16 mouse cellular contexts compared by ENCODE assay signal in genomic region chr1:171119405-171119804, GRCm38 (mm10). TPM values are rescaled to one million over a fixed set of nuclear protein-coding genes. Genes with fewer than 3 reads are reported as not detected.
"Had no signal": no experiment of that assay in that cellular context is flagged by ENCODE, and none has a peak within 500 bp of the region (broad histone marks: within the 10 kb centered on the region; RNA-seq: fewer than 3 reads in every experiment).

No protein-coding gene starts in this region.

- H3K27ac ChIP-seq: midbrain, embryonic 10.5 days; midbrain, embryonic 12.5 days; neural tube, embryonic 12.5 days; stomach, embryonic 15.5 days; stomach, postnatal 0 days had no signal

- H3K27me3 ChIP-seq: midbrain, embryonic 12.5 days; neural tube, embryonic 12.5 days; stomach, embryonic 15.5 days had no signal

- H3K4me1 ChIP-seq: midbrain, embryonic 12.5 days; neural tube, embryonic 12.5 days had no signal

- DNase-seq: lung, adult 18-20 months; lung, embryonic 14.5 days; lung, postnatal 10 days; lung, postnatal 4 days; midbrain, embryonic 14.5 days; right cerebral cortex, postnatal 25 days; thymus, adult 2 months; thymus, postnatal 25 days; thymus, postnatal 4 days had no signal

- H3K4me3 ChIP-seq: midbrain, embryonic 10.5 days; midbrain, embryonic 12.5 days; myocyte; neural tube, embryonic 12.5 days; stomach, embryonic 15.5 days had no signal

- H3K9me3 ChIP-seq: midbrain, embryonic 10.5 days; midbrain, embryonic 12.5 days; neural tube, embryonic 12.5 days; stomach, embryonic 15.5 days had no signal

- H3K36me3 ChIP-seq: midbrain, embryonic 10.5 days; midbrain, embryonic 12.5 days; neural tube, embryonic 12.5 days; stomach, embryonic 15.5 days had no signal

RNA-seq across cellular contexts. Expression of gene Mpz, which starts 31.1 kb away (rescaled TPM):
- polyA plus RNA-seq: neural tube, embryonic 14.5 days had no signal
